Mouse (Mus musculus): Measurements from ENCODE around the gene Tmem184a. TPM values are rescaled to one million over a fixed set of nuclear protein-coding genes. Genes with fewer than 3 reads are reported as not detected.
A peak's percentile ranks its signal among the peaks of the same experiment; 100 is the strongest.

Tmem184a gene
- polyA plus RNA-seq, 1 experiment from 2014 or later: 72.0 TPM

DNA sequence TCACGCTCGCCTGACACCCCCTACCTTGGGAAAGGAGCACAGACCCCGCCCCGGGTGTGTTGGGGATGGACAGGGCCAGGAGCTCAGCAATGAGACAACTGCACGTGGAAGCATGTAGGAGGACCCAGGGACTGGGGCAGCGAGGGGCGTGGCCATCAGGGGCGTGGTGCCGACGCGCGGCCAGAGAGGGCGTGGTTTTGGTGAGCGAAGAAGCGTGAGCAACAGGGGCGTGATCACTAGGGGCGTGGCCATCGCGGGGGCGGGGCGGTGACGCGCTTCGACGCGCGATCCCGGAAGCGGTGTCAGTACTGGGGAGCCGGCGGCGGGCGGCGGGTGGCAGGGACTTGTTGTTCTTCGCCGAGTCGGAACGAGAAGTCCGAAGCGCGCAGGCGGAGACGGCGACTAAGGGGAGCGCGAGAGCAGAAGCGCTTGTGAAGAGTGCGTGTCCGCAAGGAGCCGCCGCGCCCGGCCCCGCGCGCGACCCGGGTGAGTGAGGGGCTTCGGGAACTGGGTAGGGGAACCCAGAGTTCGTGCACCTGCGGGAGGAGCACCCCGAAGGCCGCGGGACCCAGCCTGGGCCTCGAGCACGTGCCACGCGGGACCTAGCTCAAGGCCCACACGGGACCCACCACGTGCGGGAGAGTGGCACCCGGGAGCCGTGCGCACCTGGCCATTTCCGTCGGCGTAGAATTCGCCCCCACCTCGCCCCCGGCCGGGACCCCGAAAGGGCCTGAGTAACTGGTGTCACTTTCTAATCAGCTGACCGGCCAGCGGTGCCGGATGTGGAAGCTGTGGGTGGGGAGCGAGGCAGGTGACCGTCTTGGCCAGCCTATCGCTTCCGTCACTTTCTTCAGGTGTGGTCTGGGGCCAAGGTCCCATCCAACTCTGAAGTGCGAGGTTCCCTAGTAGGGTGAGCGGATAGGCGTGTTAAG, 28.2 kb downstream of the Tmem184a start, which contains the start of gene Mafk:
TSS of gene Mafk (plus strand) at position 287 of the 932 bp plus-strand sequence.
- Histone ChIP-seq H3K27me3 (ENCODE audit: control insufficient read depth, insufficient read depth, low read length) (no peaks in the 10 kb centered on the region), H3K27ac (replicated peaks) (peak within 1 kb of the TSS; percentile 98), H3K4me1 (replicated peaks; ENCODE audit: control insufficient read depth, insufficient read depth) (peaks cover 19% of the 10 kb centered on the region; the same call in 1 of the 2 replicates), H3K9ac (ENCODE audit: low read length) (peak within 1 kb of the TSS; percentile 95), H3K9me3 (ENCODE audit: control insufficient read depth, low read length) (no peaks in the 10 kb centered on the region), H3K4me2 (replicated peaks; ENCODE audit: low read depth) (peak within 1 kb of the TSS; percentile 99), H3K36me3 (ENCODE audit: control insufficient read depth, insufficient read depth, low read length) (no peaks in the 10 kb centered on the region), H3K4me3 (ENCODE audit: low read depth, low read length) (peak within 1 kb of the TSS; percentile 84)
- WGBS: under 1% methylated on average over 90 of the region's 92 CpGs
- ATAC-seq (ENCODE audit: low FRiP score, low TSS enrichment) (peak; percentile 81), DNase-seq (ENCODE audit: low spot score) (peak; percentile 99)
- no peak for TF ChIP-seq EP300 (optimal IDR thresholded peaks at IDR 0.05)
- TF ChIP-seq CTCF (IDR thresholded peaks at IDR 0.05; ENCODE audit: low read depth): peak; percentile 50

DNA sequence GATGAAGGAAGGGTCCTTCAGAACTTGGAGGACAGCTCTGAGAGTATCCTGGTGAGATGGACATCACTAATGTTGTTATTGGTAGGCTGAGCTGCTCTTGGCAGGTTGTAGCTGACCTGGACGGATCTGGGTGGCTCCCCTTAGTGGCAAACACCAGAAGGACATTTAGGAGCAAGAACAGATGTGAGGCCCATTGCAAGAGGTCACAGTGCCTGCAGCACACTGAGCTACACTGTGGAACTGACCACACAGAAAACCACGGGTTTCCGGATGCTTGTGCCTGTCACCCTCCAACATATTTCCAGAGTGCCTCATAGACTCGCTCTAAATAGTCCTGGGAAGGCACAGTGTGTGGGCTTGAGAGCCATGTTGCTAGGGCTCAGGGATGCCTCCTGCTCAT, 30.3 kb downstream of the Tmem184a start:
- no peaks in the 10 kb centered on the region for H3K36me3 ChIP-seq (ENCODE audit: control insufficient read depth, insufficient read depth, low read length)
- no peak overlapping the region for H3K9ac ChIP-seq (ENCODE audit: low read length)
- DNase-seq (ENCODE audit: low spot score) (no peak), ATAC-seq (ENCODE audit: low FRiP score, low TSS enrichment) (no peak)
- no peak overlapping the region for H3K4me3 ChIP-seq (ENCODE audit: low read depth, low read length)
- H3K9me3 ChIP-seq (ENCODE audit: control insufficient read depth, low read length): no peaks in the 10 kb centered on the region
- peak; percentile 39 for TF ChIP-seq CTCF (IDR thresholded peaks at IDR 0.05; ENCODE audit: low read depth)
- no peak for TF ChIP-seq EP300 (optimal IDR thresholded peaks at IDR 0.05)
- H3K4me2 ChIP-seq (replicated peaks; ENCODE audit: low read depth): no peak overlapping the region
- no peaks in the 10 kb centered on the region for H3K27me3 ChIP-seq (ENCODE audit: control insufficient read depth, insufficient read depth, low read length)
- 58% methylated on average over 4 of the region's 4 CpGs for WGBS
- peaks cover 12% of the 10 kb centered on the region; the same call in 1 of the 2 replicates for H3K4me1 ChIP-seq (replicated peaks; ENCODE audit: control insufficient read depth, insufficient read depth)
- no peak overlapping the region for H3K27ac ChIP-seq (replicated peaks)

DNA sequence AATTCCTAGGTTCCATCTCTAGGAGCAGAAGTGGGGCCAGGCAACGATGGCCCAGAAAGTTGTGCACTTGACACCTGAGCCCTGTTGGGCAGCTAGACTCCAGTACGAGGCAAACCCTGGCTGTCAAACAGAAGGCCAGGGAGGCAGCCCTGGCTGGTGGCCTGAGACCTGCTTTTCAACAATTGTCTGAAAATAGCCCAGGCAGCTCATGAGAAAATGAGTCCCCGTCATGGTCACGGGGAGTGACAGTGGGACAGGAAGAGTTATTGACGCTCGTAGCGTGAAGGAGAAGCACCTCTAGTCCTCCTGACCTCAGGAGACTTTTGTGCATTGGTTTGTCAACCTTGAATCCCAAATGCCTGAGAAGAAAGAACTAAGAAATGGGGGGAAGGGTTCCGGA, 38.3 kb downstream of the Tmem184a start:
- no peaks in the 10 kb centered on the region for H3K27me3 ChIP-seq (ENCODE audit: control insufficient read depth, insufficient read depth, low read length)

DNA sequence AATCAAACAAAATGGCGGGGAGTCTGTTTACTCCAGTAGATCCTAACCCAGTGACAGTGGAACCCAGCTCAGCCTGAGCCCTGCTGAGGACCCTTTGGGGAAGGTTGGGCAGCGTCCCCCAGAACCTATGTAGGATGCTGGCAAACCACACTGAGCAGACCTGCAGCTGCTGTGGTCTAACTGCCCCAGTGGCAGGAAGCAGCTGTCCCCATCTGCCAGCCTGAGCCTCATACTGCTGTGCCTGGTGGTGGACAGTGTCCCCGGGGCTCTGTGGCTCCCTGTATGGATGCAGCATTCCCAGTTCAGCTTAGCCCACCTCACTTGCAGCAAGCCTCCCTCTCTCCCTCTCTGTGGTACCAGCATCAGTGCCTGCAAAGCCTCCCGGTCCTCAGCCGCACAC, 42.8 kb downstream of the Tmem184a start:
- Histone ChIP-seq H3K4me2 (replicated peaks; ENCODE audit: low read depth) (no peak overlapping the region), H3K9me3 (ENCODE audit: control insufficient read depth, low read length) (no peaks in the 10 kb centered on the region), H3K27me3 (ENCODE audit: control insufficient read depth, insufficient read depth, low read length) (no peaks in the 10 kb centered on the region), H3K9ac (ENCODE audit: low read length) (no peak overlapping the region), H3K36me3 (ENCODE audit: control insufficient read depth, insufficient read depth, low read length) (peaks cover 6% of the 10 kb centered on the region), H3K27ac (replicated peaks) (no peak overlapping the region), H3K4me1 (replicated peaks; ENCODE audit: control insufficient read depth, insufficient read depth) (no peaks in the 10 kb centered on the region), H3K4me3 (ENCODE audit: low read depth, low read length) (no peak overlapping the region)
- TF ChIP-seq CTCF (IDR thresholded peaks at IDR 0.05; ENCODE audit: low read depth): no peak
- TF ChIP-seq EP300 (optimal IDR thresholded peaks at IDR 0.05): no peak
- ATAC-seq (ENCODE audit: low FRiP score, low TSS enrichment) (no peak), DNase-seq (ENCODE audit: low spot score) (no peak)
- 79% methylated on average over 5 of the region's 5 CpGs for WGBS

More for the DNA sequence above, 38.3 kb downstream of the Tmem184a start:
- no peaks in the 10 kb centered on the region for H3K4me1 ChIP-seq (replicated peaks; ENCODE audit: control insufficient read depth, insufficient read depth)
- DNase-seq (ENCODE audit: low spot score) (no peak), ATAC-seq (ENCODE audit: low FRiP score, low TSS enrichment) (no peak)
- H3K4me3 ChIP-seq (ENCODE audit: low read depth, low read length): no peak overlapping the region
- H3K4me2 ChIP-seq (replicated peaks; ENCODE audit: low read depth): no peak overlapping the region
- 81% methylated on average over 8 of the region's 8 CpGs for WGBS
- no peaks in the 10 kb centered on the region for H3K9me3 ChIP-seq (ENCODE audit: control insufficient read depth, low read length)
- H3K36me3 ChIP-seq (ENCODE audit: control insufficient read depth, insufficient read depth, low read length): no peaks in the 10 kb centered on the region
- no peak overlapping the region for H3K9ac ChIP-seq (ENCODE audit: low read length)
- TF ChIP-seq EP300 (optimal IDR thresholded peaks at IDR 0.05) (no peak), CTCF (IDR thresholded peaks at IDR 0.05; ENCODE audit: low read depth) (no peak)
- H3K27ac ChIP-seq (replicated peaks): no peak overlapping the region

DNA sequence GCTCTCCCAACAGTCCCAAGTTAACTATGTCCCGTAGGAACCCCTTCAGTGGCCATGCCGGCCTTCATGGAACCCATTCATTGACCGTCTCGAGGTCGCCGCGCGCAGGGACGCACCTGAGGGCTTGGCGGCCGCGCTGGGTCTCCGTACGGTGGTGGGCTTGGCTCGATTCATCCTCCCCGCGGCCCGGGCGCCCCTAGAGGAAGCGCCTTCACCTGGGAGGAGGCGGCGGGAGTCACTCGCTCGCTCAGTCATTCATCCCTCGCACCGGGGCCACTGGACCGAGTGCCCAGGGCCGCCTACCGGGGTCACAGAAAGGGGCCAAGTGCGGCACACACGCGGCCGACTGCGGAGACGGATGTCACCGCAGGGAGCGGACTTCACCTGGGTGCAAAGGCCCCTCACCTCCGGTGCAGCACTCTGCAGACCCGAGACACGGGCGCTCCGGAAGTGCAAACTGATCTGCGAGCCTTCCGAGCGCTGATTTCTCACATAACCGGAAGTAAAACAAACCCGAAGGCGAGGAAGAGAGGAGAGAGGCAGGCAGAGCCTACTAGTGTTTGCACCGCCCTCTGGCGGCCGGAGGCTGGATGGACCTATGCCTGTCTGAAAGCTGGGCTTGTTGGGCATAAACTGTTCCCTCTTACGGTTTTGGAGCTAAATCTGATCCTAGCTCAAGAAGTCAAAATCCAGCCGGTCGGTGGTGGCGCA, 44.3 kb downstream of the Tmem184a start, which contains the start of gene Ints1:
TSS of gene Ints1 (minus strand) at position 459 of the 711 bp plus-strand sequence.
- peak; percentile 95 for DNase-seq (ENCODE audit: low spot score)
- peak within 1 kb of the TSS; percentile 90 for H3K4me3 ChIP-seq (ENCODE audit: low read depth, low read length)
- peaks cover 14% of the 10 kb centered on the region for H3K36me3 ChIP-seq (ENCODE audit: control insufficient read depth, insufficient read depth, low read length)
- peak; percentile 90 for ATAC-seq (ENCODE audit: low FRiP score, low TSS enrichment)
- WGBS: under 1% methylated on average over 55 of the region's 55 CpGs
- no peaks in the 10 kb centered on the region for H3K9me3 ChIP-seq (ENCODE audit: control insufficient read depth, low read length)
- peak within 1 kb of the TSS; percentile 89 for H3K9ac ChIP-seq (ENCODE audit: low read length)
- H3K27ac ChIP-seq (replicated peaks): 0 out of 2 replicates have a peak within 1 kb of the TSS, but pooled peaks have one; percentile 24
- TF ChIP-seq EP300 (optimal IDR thresholded peaks at IDR 0.05): peak; percentile 49
- TF ChIP-seq CTCF (IDR thresholded peaks at IDR 0.05; ENCODE audit: low read depth): peak; percentile 98
- no peaks in the 10 kb centered on the region for H3K27me3 ChIP-seq (ENCODE audit: control insufficient read depth, insufficient read depth, low read length)
- peak within 1 kb of the TSS; percentile 83 for H3K4me2 ChIP-seq (replicated peaks; ENCODE audit: low read depth)
- no peaks in the 10 kb centered on the region for H3K4me1 ChIP-seq (replicated peaks; ENCODE audit: control insufficient read depth, insufficient read depth)
